Mouse (Mus musculus): Measurements from ENCODE around the gene A930033H14Rik. TPM values are rescaled to one million over a fixed set of nuclear protein-coding genes. Genes with fewer than 3 reads are reported as not detected.

The A930033H14Rik gene
- polyA plus RNA-seq, 1 experiment from 2014 or later = 2.2 TPM

DNA sequence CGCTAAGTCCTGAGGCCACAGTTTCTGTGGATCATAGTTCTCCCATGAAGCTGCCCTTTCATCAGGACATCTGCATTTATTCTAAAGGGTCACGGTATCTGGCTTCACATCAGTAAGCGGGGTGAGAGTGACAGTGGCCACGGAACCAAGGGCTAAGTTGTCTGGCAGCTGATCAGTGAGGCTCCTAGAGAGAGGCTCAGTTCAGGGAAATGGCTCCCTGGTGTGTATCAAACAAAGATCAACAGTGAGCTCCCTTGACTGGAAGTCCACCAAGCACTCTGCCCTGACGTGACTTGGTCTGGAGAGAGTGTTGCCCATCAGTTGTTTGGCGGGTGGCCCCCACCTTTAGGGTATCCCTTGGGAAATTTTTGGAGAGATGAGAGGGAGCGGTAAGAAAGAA lies 11.4 kb upstream of the A930033H14Rik start:
- ATAC-seq (replicated peaks; ENCODE audit: low FRiP score) = no peak
- H3K4me2 ChIP-seq = no peak overlapping the region
- 0 out of 2 replicates have a peak, but pooled peaks cover 3% of the 10 kb centered on the region for H3K4me1 ChIP-seq
- H3K4me3 ChIP-seq (replicated peaks) = no peak overlapping the region
- H3K27ac ChIP-seq = no peak overlapping the region
- H3K9ac ChIP-seq = no peak overlapping the region
- no peaks in the 10 kb centered on the region for H3K9me3 ChIP-seq (replicated peaks)
- no peaks in the 10 kb centered on the region for H3K27me3 ChIP-seq
- WGBS = 81% methylated on average over 7 of the region's 7 CpGs
- H3K36me3 ChIP-seq = peaks cover 16% of the 10 kb centered on the region; the same call in 1 of the 2 replicates

DNA sequence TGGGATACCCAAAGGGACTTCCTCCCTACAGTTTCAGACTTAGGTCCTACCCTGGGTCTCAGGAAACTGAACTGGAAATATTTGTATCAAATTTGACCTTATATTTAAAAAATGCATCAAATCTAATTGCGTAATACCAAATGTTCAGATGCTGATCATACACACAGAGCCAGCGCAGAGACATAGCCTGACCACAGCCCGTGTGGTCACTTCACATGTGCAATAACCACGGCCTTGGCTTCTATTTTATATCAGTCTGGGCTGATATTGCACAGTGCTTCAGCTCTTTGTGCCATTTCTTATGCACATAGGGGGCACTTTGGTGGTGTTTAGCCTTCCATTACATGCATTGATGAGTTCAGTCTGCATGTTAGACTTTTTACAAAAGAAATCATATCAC lies 10.3 kb upstream of the A930033H14Rik start:
- H3K9ac ChIP-seq = no peak overlapping the region
- no peaks in the 10 kb centered on the region for H3K9me3 ChIP-seq (replicated peaks)
- 94% methylated on average over 4 of the region's 4 CpGs for WGBS
- ATAC-seq (replicated peaks; ENCODE audit: low FRiP score) = no peak
- H3K27me3 ChIP-seq = no peaks in the 10 kb centered on the region
- H3K36me3 ChIP-seq = peaks cover 21% of the 10 kb centered on the region; the same call in 1 of the 2 replicates
- 0 out of 2 replicates have a peak, but pooled peaks cover 3% of the 10 kb centered on the region for H3K4me1 ChIP-seq
- H3K27ac ChIP-seq = no peak overlapping the region
- no peak overlapping the region for H3K4me2 ChIP-seq
- H3K4me3 ChIP-seq (replicated peaks) = no peak overlapping the region

DNA sequence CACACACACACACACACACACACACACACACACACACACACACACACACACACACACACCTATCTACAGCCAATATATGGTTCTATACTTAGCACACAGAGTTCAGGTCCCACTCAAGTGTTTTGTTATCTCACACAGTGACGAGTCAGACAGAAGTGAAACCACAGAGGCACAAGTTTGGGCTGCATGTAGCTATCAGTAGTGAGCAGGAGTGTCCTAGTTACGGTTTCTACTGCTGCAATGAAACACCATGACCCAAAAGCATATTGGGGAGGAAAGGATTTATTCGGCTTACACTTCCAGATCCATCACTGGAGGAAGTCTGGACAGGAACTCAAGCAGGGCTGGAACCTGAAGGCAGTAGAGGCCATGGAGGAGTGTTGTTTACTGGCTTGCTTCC lies 9.1 kb upstream of the A930033H14Rik start:
- Histone ChIP-seq H3K27ac (no peak overlapping the region), H3K9me3 (replicated peaks) (no peaks in the 10 kb centered on the region), H3K4me2 (no peak overlapping the region), H3K4me1 (0 out of 2 replicates have a peak, but pooled peaks cover 3% of the 10 kb centered on the region), H3K36me3 (peaks cover 31% of the 10 kb centered on the region), H3K4me3 (replicated peaks) (no peak overlapping the region), H3K27me3 (no peaks in the 10 kb centered on the region), H3K9ac (no peak overlapping the region)
- no peak for ATAC-seq (replicated peaks; ENCODE audit: low FRiP score)
- WGBS = 82% methylated on average over 3 of the region's 3 CpGs

DNA sequence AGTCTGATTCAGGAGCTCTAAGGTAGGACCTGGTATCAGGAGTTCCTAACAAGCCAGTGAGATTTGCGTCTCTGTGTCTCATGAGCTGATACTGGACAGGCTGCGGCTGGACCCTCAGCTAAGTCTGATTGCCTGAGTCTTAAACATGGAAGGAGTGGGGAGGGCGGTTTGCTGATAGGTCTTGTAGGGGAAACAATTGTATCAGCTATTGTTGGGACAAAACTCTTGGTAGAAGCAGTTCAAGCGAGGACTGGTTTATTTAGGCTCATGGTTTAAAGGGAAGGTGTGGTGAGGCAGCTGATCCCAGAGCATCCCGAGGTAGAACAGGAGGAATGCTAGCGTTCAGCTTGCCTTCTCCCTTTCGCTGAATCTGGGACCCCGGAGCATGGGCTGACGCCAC lies 8.2 kb upstream of the A930033H14Rik start:
- H3K27me3 ChIP-seq = no peaks in the 10 kb centered on the region
- H3K4me2 ChIP-seq = no peak overlapping the region
- ATAC-seq (replicated peaks; ENCODE audit: low FRiP score) = no peak
- no peak overlapping the region for H3K27ac ChIP-seq
- no peak overlapping the region for H3K4me3 ChIP-seq (replicated peaks)
- 0 out of 2 replicates have a peak, but pooled peaks cover 3% of the 10 kb centered on the region for H3K4me1 ChIP-seq
- 96% methylated on average over 9 of the region's 9 CpGs for WGBS
- H3K9me3 ChIP-seq (replicated peaks) = no peaks in the 10 kb centered on the region; the same call in 1 of the 2 replicates
- no peak overlapping the region for H3K9ac ChIP-seq
- H3K36me3 ChIP-seq = peaks cover 40% of the 10 kb centered on the region

DNA sequence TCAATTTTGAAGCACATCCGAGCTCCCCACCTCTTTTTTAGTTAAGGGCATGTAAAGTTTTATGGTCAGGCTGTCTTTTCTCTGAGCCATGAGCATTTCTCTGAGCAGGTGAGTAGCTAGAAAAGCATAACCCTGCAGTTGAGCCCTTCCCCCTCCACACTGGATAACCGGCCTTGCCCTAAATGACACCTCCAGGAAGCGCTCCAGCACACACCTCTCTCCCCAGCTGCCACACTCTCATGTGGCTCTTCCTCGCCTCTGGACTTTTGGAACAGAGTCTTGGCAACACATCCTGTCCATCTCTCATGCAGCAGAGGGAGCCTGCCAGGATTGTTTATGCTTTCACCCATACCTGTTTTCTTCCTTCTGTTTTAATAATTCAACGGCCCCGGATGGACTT lies 7.4 kb upstream of the A930033H14Rik start:
- peaks cover 38% of the 10 kb centered on the region for H3K36me3 ChIP-seq
- H3K4me1 ChIP-seq = no peaks in the 10 kb centered on the region
- H3K4me3 ChIP-seq (replicated peaks) = no peak overlapping the region
- WGBS = 74% methylated on average over 6 of the region's 6 CpGs
- no peak overlapping the region for H3K9ac ChIP-seq
- no peak overlapping the region for H3K27ac ChIP-seq
- H3K9me3 ChIP-seq (replicated peaks) = no peaks in the 10 kb centered on the region; the same call in 1 of the 2 replicates
- H3K27me3 ChIP-seq = no peaks in the 10 kb centered on the region
- ATAC-seq (replicated peaks; ENCODE audit: low FRiP score) = no peak
- H3K4me2 ChIP-seq = no peak overlapping the region

DNA sequence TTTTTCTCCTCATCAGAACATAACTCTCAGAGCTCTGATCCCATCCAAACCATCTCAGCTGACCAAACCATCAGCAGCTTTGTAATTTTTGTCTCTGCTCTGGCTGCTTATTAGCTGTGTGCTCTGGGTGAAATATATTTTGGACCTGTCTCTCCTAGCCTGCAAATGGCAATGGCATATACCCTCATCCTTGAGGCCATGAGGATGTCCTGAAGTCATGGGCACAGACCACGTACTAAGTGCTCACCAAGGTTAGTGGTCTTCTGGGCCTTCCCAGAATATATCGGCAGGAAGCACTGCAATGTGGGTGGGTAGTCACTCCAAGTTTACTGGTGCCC lies 6.4 kb upstream of the A930033H14Rik start:
- no peak for ATAC-seq (replicated peaks; ENCODE audit: low FRiP score)
- Histone ChIP-seq H3K4me3 (replicated peaks) (no peak overlapping the region), H3K9me3 (replicated peaks) (no peaks in the 10 kb centered on the region; the same call in 1 of the 2 replicates), H3K4me1 (peaks cover 3% of the 10 kb centered on the region), H3K9ac (no peak overlapping the region), H3K27ac (no peak overlapping the region), H3K36me3 (peaks cover 37% of the 10 kb centered on the region), H3K27me3 (no peaks in the 10 kb centered on the region), H3K4me2 (no peak overlapping the region)
- WGBS = 89% methylated on average over 2 of the region's 2 CpGs

DNA sequence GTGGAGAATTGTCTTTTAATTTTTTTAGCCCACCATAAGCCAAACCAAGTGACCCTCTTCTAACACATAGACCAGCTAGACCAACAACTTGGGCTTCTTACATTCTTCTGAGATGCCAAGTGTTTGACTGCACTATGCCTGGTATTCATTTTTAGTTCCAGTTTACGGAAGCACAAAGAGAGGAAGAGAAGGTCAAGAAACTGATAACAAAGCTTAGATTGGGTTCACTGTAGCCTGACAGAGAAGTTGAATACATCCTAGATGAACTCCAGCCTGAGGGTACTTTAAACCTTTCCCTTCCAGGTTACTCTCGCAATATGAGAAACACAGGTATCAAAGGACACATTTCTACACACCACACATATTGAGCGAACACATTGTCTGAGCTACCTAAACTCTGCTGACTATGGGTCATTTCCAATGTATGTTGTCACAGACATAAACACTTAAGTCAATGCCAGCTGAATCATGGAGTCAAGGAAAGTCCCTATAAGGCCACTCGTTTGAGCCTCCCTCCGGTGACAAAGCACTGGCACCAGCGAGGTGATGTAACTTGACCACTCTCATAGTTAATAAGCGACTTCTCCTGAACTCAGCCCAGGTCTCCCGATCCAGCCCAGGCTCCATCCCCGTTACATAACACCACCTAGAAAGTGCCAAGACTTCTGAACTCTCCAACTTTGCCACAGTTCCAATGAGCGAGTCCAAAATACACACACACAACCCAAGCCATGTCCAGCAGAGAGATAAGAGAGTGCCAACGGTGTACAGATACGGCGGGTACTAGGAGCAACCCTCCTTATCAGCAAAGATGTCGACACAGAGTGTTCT lies 5.8 kb upstream of the A930033H14Rik start:
- ATAC-seq (replicated peaks; ENCODE audit: low FRiP score) = no peak
- H3K9me3 ChIP-seq (replicated peaks) = no peaks in the 10 kb centered on the region; the same call in 1 of the 2 replicates
- no peak overlapping the region for H3K27ac ChIP-seq
- H3K36me3 ChIP-seq = peaks cover 36% of the 10 kb centered on the region
- H3K4me2 ChIP-seq = no peak overlapping the region
- no peak overlapping the region for H3K4me3 ChIP-seq (replicated peaks)
- H3K9ac ChIP-seq = no peak overlapping the region
- 72% methylated on average over 14 of the region's 14 CpGs for WGBS
- H3K4me1 ChIP-seq = peaks cover 9% of the 10 kb centered on the region
- H3K27me3 ChIP-seq = no peaks in the 10 kb centered on the region

DNA sequence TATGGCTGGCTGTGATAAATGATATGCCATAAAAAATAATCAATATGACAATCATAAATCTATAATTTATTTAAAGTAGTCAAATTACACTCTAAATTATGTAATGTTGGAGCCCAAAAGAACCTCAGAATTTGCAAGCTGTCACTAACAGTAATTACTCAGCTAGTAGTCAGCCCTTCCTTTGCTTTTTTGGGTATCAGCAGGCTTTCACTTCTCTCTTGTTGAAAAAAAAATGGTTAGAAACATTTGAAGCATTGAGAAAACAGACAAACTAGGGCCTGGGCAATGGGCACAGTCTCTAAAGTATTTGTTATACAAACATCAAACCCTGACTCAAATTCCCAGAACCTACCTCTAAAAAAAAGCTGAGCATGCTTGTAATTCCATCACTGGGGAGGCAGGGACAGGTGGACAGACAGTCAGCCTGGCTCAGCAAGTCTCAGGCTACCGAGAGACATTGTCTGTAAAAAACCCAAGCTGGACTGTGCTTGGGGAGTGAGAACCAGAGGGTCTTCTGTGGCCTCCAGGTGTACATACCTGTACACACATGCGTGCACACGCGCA lies 4.3 kb upstream of the A930033H14Rik start:
- H3K9me3 ChIP-seq (replicated peaks) = no peaks in the 10 kb centered on the region; the same call in 1 of the 2 replicates
- H3K4me1 ChIP-seq = peaks cover 11% of the 10 kb centered on the region
- no peak overlapping the region for H3K9ac ChIP-seq
- H3K4me3 ChIP-seq (replicated peaks) = no peak overlapping the region
- H3K36me3 ChIP-seq = peaks cover 31% of the 10 kb centered on the region
- no peak overlapping the region for H3K4me2 ChIP-seq
- 94% methylated on average over 4 of the region's 4 CpGs for WGBS
- no peak overlapping the region for H3K27ac ChIP-seq
- H3K27me3 ChIP-seq = no peaks in the 10 kb centered on the region
- no peak for ATAC-seq (replicated peaks; ENCODE audit: low FRiP score)

DNA sequence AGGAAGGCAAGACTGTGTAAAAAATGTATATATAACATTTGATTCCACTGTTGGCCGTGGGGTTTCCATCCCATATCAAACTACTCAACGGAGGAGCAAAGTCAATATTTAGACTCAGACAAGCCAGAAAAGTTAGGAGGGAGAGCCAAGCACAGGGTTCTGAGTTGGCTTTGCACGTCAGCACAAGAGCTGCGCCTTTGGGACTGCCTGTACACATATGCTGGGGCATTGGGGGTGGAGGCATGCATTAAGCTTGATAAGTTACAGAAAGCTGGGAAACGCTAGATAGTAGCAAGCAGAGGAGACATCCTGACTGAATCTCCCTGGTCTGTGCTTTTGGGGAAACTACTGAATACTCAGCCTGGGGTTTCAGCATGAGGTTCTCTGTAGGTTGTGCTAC lies 1.1 kb upstream of the A930033H14Rik start:
- Histone ChIP-seq H3K9ac (peak overlapping the region; percentile 92), H3K4me2 (peak overlapping the region; percentile 93), H3K4me3 (replicated peaks) (peak overlapping the region; percentile 90), H3K27me3 (no peaks in the 10 kb centered on the region), H3K36me3 (peaks cover 32% of the 10 kb centered on the region), H3K9me3 (replicated peaks) (no peaks in the 10 kb centered on the region; the same call in 1 of the 2 replicates), H3K4me1 (peaks cover 24% of the 10 kb centered on the region), H3K27ac (peak overlapping the region; percentile 99; the same call in 1 of the 2 replicates)
- no peak for ATAC-seq (replicated peaks; ENCODE audit: low FRiP score)
- WGBS = 20% methylated on average over 5 of the region's 5 CpGs

DNA sequence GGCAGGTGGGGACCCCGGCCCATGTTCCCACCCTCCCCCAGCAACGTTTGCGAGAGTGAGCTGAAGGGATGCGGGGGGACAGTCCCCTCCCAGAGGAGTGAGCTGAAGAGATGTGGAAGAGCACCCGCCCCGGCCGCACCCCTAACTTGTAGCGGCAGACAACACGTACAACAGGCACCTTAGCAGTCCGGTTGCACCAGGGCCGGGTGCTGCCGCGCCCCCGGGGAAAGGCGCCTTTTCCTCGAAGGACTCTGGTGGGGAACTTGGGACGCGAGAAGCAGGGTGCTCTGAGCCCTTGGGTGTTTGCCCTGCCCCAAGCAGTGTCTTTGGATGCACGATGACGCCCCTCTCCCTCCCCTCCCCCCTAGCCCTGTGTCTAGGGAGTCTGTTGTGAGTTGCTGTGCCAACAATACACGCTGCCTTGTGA lies 566 bp upstream of the A930033H14Rik start:
- peak overlapping the region; percentile 92 for H3K9ac ChIP-seq
- peaks cover 24% of the 10 kb centered on the region for H3K4me1 ChIP-seq
- no peaks in the 10 kb centered on the region for H3K27me3 ChIP-seq
- ATAC-seq (replicated peaks; ENCODE audit: low FRiP score) = peak; percentile 54
- H3K27ac ChIP-seq = peak overlapping the region; percentile 99
- WGBS = under 1% methylated on average over 21 of the region's 21 CpGs
- peak overlapping the region; percentile 93 for H3K4me2 ChIP-seq
- H3K36me3 ChIP-seq = peaks cover 30% of the 10 kb centered on the region
- peak overlapping the region; percentile 90 for H3K4me3 ChIP-seq (replicated peaks)
- H3K9me3 ChIP-seq (replicated peaks) = no peaks in the 10 kb centered on the region; the same call in 1 of the 2 replicates

DNA sequence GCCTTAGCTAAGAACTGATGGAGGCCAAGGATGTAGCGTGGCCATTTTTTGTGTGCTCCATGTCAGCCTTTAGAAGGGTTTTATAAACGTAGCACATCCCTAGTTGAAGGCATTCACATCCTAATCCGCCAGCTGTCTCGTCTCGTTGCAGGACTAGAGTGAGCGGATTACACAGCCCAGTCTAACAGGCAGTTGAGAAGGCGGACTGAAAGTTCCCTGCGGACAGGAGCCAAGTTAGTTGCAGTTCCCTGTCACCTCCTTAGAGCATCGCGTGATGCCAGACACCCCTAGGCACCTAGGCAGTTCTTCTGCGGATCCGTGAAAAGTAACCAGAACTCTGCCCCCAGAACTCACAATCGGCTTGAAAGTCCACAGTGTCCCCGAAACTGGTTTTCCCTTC lies 922 bp downstream of the A930033H14Rik start:
- Histone ChIP-seq H3K27me3 (no peaks in the 10 kb centered on the region), H3K36me3 (peaks cover 17% of the 10 kb centered on the region), H3K4me1 (peaks cover 24% of the 10 kb centered on the region), H3K27ac (peak overlapping the region; percentile 99), H3K4me3 (replicated peaks) (peak overlapping the region; percentile 90), H3K4me2 (peak overlapping the region; percentile 93), H3K9me3 (replicated peaks) (no peaks in the 10 kb centered on the region; the same call in 1 of the 2 replicates), H3K9ac (peak overlapping the region; percentile 92)
- WGBS = 6% methylated on average over 14 of the region's 14 CpGs
- ATAC-seq (replicated peaks; ENCODE audit: low FRiP score) = 0 out of 2 replicates have a peak, but pooled peaks have one; percentile 15

DNA sequence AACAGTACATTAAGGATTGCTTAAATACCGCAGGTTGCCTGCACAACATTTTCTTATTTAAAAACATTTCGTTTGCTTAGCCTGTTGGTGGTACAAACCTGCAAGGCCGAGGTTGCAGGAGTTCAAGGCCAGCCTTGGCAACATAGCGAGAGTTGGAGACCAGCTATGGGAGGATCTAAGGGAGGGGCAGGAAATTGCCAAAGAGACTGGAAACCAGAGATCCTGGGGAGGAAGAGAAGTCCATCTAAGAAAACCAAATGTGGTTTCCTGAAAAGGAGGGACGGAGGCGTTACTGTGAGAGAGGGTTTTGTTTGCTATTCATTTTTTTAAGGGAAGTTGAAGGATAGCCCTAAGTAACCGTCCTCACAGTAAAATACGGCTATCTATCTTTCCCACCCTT lies 1.3 kb downstream of the A930033H14Rik start:
- peak overlapping the region; percentile 90 for H3K4me3 ChIP-seq (replicated peaks)
- WGBS = 49% methylated on average over 8 of the region's 8 CpGs
- no peaks in the 10 kb centered on the region for H3K27me3 ChIP-seq
- H3K27ac ChIP-seq = peak overlapping the region; percentile 99
- no peaks in the 10 kb centered on the region; the same call in 1 of the 2 replicates for H3K9me3 ChIP-seq (replicated peaks)
- H3K4me1 ChIP-seq = peaks cover 24% of the 10 kb centered on the region
- peak overlapping the region; percentile 92; the same call in 1 of the 2 replicates for H3K9ac ChIP-seq
- H3K36me3 ChIP-seq = peaks cover 13% of the 10 kb centered on the region
- peak overlapping the region; percentile 93 for H3K4me2 ChIP-seq
- ATAC-seq (replicated peaks; ENCODE audit: low FRiP score) = no peak
